In genomic region chr11:96007516-96008235, GRCm38 (mm10) we compare ENCODE assay signal across 8 mouse cellular contexts. TPM values are rescaled to one million over a fixed set of nuclear protein-coding genes. Genes with fewer than 3 reads are reported as not detected.
DNase-seq lines count a peak whose midpoint lies in the region; ATAC-seq lines count a peak whose summit lies in the region.

No protein-coding gene starts in this region.

- DNase-seq in lung, postnatal 10 days, result no peak
- DNase-seq in heart, postnatal 36 days, result peak; percentile 14 to 63
- no peak for DNase-seq in urinary bladder, adult 2 months (ENCODE audit: low spot score)
- DNase-seq in gastrocnemius, adult 8-10 months (ENCODE audit: low spot score in 2 of 2), result no peak

- ATAC-seq in lung, embryonic 15.5 days (ENCODE audit: borderline replicate concordance, extremely low read depth, low FRiP score, low TSS enrichment), result no peak
- 0 out of 2 replicates have a peak, but pooled peaks have one; percentile 42 for ATAC-seq in embryonic facial prominence, embryonic 12.5 days (ENCODE audit: insufficient number of reproducible peaks, insufficient read depth, low FRiP score, low TSS enrichment)
- ATAC-seq in liver, embryonic 16.5 days (ENCODE audit: low read depth), result no peak
- no peak for ATAC-seq in inflammation-experienced regulatory T-cells, adult 6 months

- intact Hi-C loops in heart, postnatal 36 days (cut with DNase I), result loop anchor here (2.0 to 5.0 kb wide), 2 partner anchors 27 to 275 kb away; partner anchors contain the start of genes Hoxb8 and Snf8

- no peaks in the 10 kb centered on the region for H3K9me3 ChIP-seq in lung, embryonic 15.5 days
- H3K9me3 ChIP-seq in embryonic facial prominence, embryonic 12.5 days, result no peaks in the 10 kb centered on the region
- H3K9me3 ChIP-seq in liver, embryonic 16.5 days (replicated peaks; ENCODE audit: control insufficient read depth, low read length), result no peaks in the 10 kb centered on the region

- H3K36me3 ChIP-seq in lung, embryonic 15.5 days, result no peaks in the 10 kb centered on the region
- H3K36me3 ChIP-seq in embryonic facial prominence, embryonic 12.5 days, result no peaks in the 10 kb centered on the region
- H3K36me3 ChIP-seq in liver, embryonic 16.5 days (ENCODE audit: control insufficient read depth, insufficient read depth), result no peaks in the 10 kb centered on the region

- WGBS in lung, embryonic 15.5 days, result under 1% methylated on average over 33 of the region's 33 CpGs
- WGBS in embryonic facial prominence, embryonic 12.5 days, result under 1% methylated on average over 33 of the region's 33 CpGs
- under 1% methylated on average over 33 of the region's 33 CpGs for WGBS in liver, embryonic 16.5 days (ENCODE audit: insufficient replicate concordance)

- peaks cover 31% of the 10 kb centered on the region for H3K4me1 ChIP-seq in lung, embryonic 15.5 days
- peaks cover 6% of the 10 kb centered on the region for H3K4me1 ChIP-seq in embryonic facial prominence, embryonic 12.5 days
- H3K4me1 ChIP-seq in liver, embryonic 16.5 days (ENCODE audit: control insufficient read depth, low read depth, low read length), result peaks cover 23% of the 10 kb centered on the region

- peak overlapping the region; percentile 93 for H3K27ac ChIP-seq in lung, embryonic 15.5 days
- peak overlapping the region; percentile 98 for H3K27ac ChIP-seq in embryonic facial prominence, embryonic 12.5 days
- no peak overlapping the region for H3K27ac ChIP-seq in liver, embryonic 16.5 days (ENCODE audit: low read length)

- peaks cover 19% of the 10 kb centered on the region for H3K27me3 ChIP-seq in lung, embryonic 15.5 days
- H3K27me3 ChIP-seq in embryonic facial prominence, embryonic 12.5 days, result no peaks in the 10 kb centered on the region
- peaks cover 48% of the 10 kb centered on the region for H3K27me3 ChIP-seq in liver, embryonic 16.5 days (ENCODE audit: control insufficient read depth, insufficient read depth, low read depth, low read length)

- peak overlapping the region; percentile 87 for H3K9ac ChIP-seq in lung, embryonic 15.5 days
- peak overlapping the region; percentile 95 for H3K9ac ChIP-seq in embryonic facial prominence, embryonic 12.5 days
- H3K9ac ChIP-seq in liver, embryonic 16.5 days (ENCODE audit: low read depth, low read length), result peak overlapping the region; percentile 48; the same call in 1 of the 2 replicates

- peak overlapping the region; percentile 73 for H3K4me3 ChIP-seq in lung, embryonic 15.5 days
- peak overlapping the region; percentile 86 for H3K4me3 ChIP-seq in embryonic facial prominence, embryonic 12.5 days
- peak overlapping the region; percentile 72 for H3K4me3 ChIP-seq in liver, embryonic 16.5 days (ENCODE audit: low read depth, low read length)

- peak overlapping the region; percentile 92 for H3K4me2 ChIP-seq in lung, embryonic 15.5 days
- peak overlapping the region; percentile 96 for H3K4me2 ChIP-seq in embryonic facial prominence, embryonic 12.5 days (replicated peaks)
- H3K4me2 ChIP-seq in liver, embryonic 16.5 days (ENCODE audit: low read depth, low read length), result peak overlapping the region; percentile 93

RNA-seq across cellular contexts. Expression of gene Igf2bp1, which starts 1.9 kb away (rescaled TPM):
- 36.0 and 36.6 TPM in 2 replicates for polyA plus RNA-seq in lung, embryonic 15.5 days (2015; fragmentation: Nextera tagmentation; extraction: Ambion mirVana)
- polyA plus RNA-seq in embryonic facial prominence, embryonic 12.5 days (2016; fragmentation: Nextera tagmentation; extraction: Ambion mirVana), result 89.6 and 95.3 TPM in 2 replicates
- total RNA-seq in heart, postnatal 36 days (2021), result under 1 TPM; 0.08 to 0.17 TPM
- polyA plus RNA-seq in liver, embryonic 16.5 days (2015; fragmentation: Nextera tagmentation; extraction: Ambion mirVana), result 10.4 and 10.8 TPM in 2 replicates
- polyA plus RNA-seq in urinary bladder, adult 2 months (2012; rRNA removed), result 0.33 and 0.41 TPM in 2 replicates
- polyA plus RNA-seq in inflammation-experienced regulatory T-cells, adult 6 months (2017; shearing (Covaris generic)), result not detected
- total RNA-seq in gastrocnemius, adult 8-10 months (2022), result not detected

RNA-seq across cellular contexts. Expression of gene Gip, which starts 16.7 kb away (rescaled TPM):
- not detected in 2 replicates for polyA plus RNA-seq in lung, embryonic 15.5 days (2015; fragmentation: Nextera tagmentation; extraction: Ambion mirVana)
- not detected in 2 replicates for polyA plus RNA-seq in embryonic facial prominence, embryonic 12.5 days (2016; fragmentation: Nextera tagmentation; extraction: Ambion mirVana)
- not detected for total RNA-seq in heart, postnatal 36 days (2021)
- polyA plus RNA-seq in liver, embryonic 16.5 days (2015; fragmentation: Nextera tagmentation; extraction: Ambion mirVana), result 0.25 TPM in 1 of 2 replicates, not detected in the other
- not detected in 2 replicates for polyA plus RNA-seq in urinary bladder, adult 2 months (2012; rRNA removed)
- polyA plus RNA-seq in inflammation-experienced regulatory T-cells, adult 6 months (2017; shearing (Covaris generic)), result not detected
- total RNA-seq in gastrocnemius, adult 8-10 months (2022), result not detected

RNA-seq across cellular contexts. Expression of gene Snf8, which starts 27.0 kb away (rescaled TPM):
- polyA plus RNA-seq in lung, embryonic 15.5 days (2015; fragmentation: Nextera tagmentation; extraction: Ambion mirVana), result 91.4 and 94.6 TPM in 2 replicates
- 105 and 106 TPM in 2 replicates for polyA plus RNA-seq in embryonic facial prominence, embryonic 12.5 days (2016; fragmentation: Nextera tagmentation; extraction: Ambion mirVana)
- total RNA-seq in heart, postnatal 36 days (2021), result 10 to 100 TPM; 44.1 to 46.2 TPM
- 47.5 and 54.4 TPM in 2 replicates for polyA plus RNA-seq in liver, embryonic 16.5 days (2015; fragmentation: Nextera tagmentation; extraction: Ambion mirVana)
- polyA plus RNA-seq in urinary bladder, adult 2 months (2012; rRNA removed), result 50.3 and 53.7 TPM in 2 replicates
- 10 to 100 TPM; 37.7 to 51.2 (median 42.6) TPM for polyA plus RNA-seq in inflammation-experienced regulatory T-cells, adult 6 months (2017; shearing (Covaris generic))
- total RNA-seq in gastrocnemius, adult 8-10 months (2022), result 10 to 100 TPM; 30.5 to 36.9 (median 31.6) TPM

RNA-seq across cellular contexts. Expression of gene Ube2z, which starts 57.5 kb away (rescaled TPM):
- polyA plus RNA-seq in lung, embryonic 15.5 days (2015; fragmentation: Nextera tagmentation; extraction: Ambion mirVana), result 42.2 and 45.0 TPM in 2 replicates
- polyA plus RNA-seq in embryonic facial prominence, embryonic 12.5 days (2016; fragmentation: Nextera tagmentation; extraction: Ambion mirVana), result 49.2 and 53.0 TPM in 2 replicates
- 10 to 100 TPM; 30.7 to 32.1 TPM for total RNA-seq in heart, postnatal 36 days (2021)
- polyA plus RNA-seq in liver, embryonic 16.5 days (2015; fragmentation: Nextera tagmentation; extraction: Ambion mirVana), result 13.2 TPM in 2 replicates
- 56.8 and 65.1 TPM in 2 replicates for polyA plus RNA-seq in urinary bladder, adult 2 months (2012; rRNA removed)
- polyA plus RNA-seq in inflammation-experienced regulatory T-cells, adult 6 months (2017; shearing (Covaris generic)), result 10 to 100 TPM in 2 of 3 experiments, 1 to 10 TPM in 1; 9.6 to 13.1 (median 10.4) TPM
- total RNA-seq in gastrocnemius, adult 8-10 months (2022), result 10 to 100 TPM; 15.0 to 17.9 (median 16.3) TPM

Comparison
In these comparisons a context has a peak if more than half of its experiments do, and no peak if none do; other contexts are left out.
1. DNase-seq: peak in heart, postnatal 36 days (2 of 2); none in lung, postnatal 10 days (single experiment), urinary bladder, adult 2 months (single experiment) and gastrocnemius, adult 8-10 months (0 of 2).
2. Peak in every context shown above with its lines, with median percentiles within 50 percentile points of each other: H3K4me2 ChIP-seq, H3K4me3 ChIP-seq and H3K9ac ChIP-seq.